Mouse (Mus musculus) gastrocnemius, postnatal 4 days (tissue): ENCODE measurements around the gene 1810046K07Rik. TPM values are rescaled to one million over a fixed set of nuclear protein-coding genes. Genes with fewer than 3 reads are reported as not detected.

ENCODE experiments used
- DNase-seq, 2 experiments: peaks; one replicate each; pipeline ENCODE4 v3.0.0; 2021 to 2022; ENCODE audit warnings: low spot score in 2 of 2, mixed read lengths in 2 of 2
- total RNA-seq, 2 experiments: library from RNA; stranded (reverse); gene quantifications; 2 replicates each; pipeline ENCODE4 v1.2.3; 2021

The 1810046K07Rik gene
- total RNA-seq, 2 experiments from 2014 or later, result not detected

DNA sequence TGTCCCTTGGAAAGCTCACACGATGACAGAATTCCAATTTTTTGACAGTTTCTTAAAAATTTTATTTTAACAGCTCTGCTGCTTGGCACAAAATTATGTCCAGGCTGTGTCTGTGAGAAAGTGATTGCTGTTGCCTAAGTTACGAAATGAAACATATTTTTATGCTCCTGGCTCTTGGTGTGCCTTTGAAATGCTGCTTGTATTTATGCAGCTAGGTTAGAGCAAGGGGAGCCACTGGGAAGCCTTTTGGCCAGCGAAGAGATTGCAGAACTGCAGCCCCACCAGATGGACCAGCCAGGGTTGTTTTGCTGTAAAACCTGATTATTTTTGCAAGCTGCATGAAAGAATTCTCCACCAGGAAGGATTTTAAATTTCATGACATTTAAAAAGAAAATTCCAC, 23.6 kb downstream of the 1810046K07Rik start:
- DNase-seq, result no peak

GRCm38 (mm10) chr9:51303980-51304379, 24.7 kb downstream of the 1810046K07Rik start:
- no peak for DNase-seq

DNA sequence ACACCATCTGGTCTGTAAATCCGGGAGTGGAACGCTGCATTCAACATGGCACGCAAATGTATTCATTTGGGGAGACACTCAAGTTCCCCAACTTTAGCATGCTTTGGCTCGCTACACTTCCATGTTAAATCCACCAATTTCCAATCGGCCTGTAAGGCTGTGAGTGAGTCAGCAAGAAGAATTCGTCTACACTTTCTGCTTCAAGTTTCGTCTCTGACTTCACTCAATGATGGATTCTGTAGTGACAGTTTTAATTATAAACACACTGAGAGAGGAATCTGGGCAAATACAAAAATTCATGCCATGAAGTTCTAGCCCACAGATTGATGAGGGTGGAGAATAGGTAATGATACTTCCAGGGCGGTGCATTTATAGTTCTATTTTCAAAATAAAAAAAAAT, 35.2 kb downstream of the 1810046K07Rik start:
- DNase-seq, result no peak

DNA sequence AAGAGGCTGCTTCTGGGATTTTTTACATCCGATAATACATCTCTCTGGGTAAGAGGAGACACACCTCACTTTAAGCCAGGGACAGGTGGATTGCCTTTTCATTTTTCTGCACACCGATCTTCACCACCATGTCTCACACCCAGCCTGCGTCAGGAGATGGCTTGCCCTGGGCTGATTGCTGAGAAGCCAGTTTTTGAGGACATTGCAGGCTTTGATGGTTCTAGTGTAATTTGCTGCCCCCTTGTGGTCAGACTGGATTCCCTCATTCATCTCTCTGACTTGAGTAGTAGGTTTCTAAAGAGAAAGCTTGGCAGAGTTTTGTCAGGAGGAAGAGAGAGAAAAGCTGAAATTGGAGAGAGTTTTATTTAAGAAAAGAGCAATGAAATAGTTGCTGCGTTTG, 36.0 kb downstream of the 1810046K07Rik start:
- peak; percentile 51 to 70 for DNase-seq

GRCm38 (mm10) chr9:51290980-51291379, 37.7 kb downstream of the 1810046K07Rik start:
- DNase-seq, result no peak

DNA sequence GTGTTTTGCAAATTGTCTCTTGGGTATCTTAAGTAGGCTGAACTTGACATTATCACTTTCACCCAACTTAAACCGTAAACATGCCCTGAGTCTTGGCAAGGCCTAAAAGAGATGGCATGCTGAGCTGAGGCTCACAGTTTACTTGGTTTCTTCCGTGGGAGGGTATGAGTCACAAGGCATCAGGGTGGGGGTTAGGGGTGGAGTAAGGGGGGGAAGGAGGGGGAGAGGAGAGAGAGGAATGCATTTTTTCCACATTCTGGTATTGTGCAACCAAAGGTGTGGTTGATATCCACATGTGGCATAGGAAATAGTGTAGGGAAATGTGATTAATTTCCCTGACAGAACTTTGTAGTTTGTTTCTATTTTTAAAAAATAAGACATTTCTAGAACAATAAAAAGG, 42.6 kb downstream of the 1810046K07Rik start:
- no peak for DNase-seq

GRCm38 (mm10) chr9:51278500-51279381, 50.0 kb downstream of the 1810046K07Rik start, which contains the start of gene Colca2:
Gene Colca2, minus strand, starts transcription at chr9:51278569.
- DNase-seq, result peak; percentile 63 to 85

- no peak for DNase-seq
Observed at GRCm38 (mm10) chr9:51277834-51278498, 50.8 kb downstream of the 1810046K07Rik start.

DNA sequence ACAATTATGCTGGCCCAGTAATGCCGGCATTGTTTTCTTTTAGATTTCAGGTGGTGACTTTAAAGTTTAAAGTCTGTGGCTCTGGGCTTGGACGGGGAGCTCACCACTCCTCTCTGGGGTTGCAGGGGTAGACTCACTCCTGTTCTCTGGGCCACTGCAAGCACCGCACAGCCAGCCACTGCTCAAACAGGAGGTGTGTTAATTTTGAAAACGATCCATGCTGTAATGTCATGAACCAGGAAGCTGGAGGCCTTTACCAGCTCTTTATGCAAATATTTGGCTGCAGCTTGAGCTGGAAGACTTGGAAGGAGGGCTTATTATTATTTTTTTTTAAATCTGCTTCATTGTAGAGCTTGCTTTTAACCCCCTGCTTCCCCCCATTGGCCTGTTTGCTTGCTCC, 54.0 kb downstream of the 1810046K07Rik start:
- no peak for DNase-seq

- no peak for DNase-seq
Observed at GRCm38 (mm10) chr9:51273581-51274154, 55.0 kb downstream of the 1810046K07Rik start.

DNA sequence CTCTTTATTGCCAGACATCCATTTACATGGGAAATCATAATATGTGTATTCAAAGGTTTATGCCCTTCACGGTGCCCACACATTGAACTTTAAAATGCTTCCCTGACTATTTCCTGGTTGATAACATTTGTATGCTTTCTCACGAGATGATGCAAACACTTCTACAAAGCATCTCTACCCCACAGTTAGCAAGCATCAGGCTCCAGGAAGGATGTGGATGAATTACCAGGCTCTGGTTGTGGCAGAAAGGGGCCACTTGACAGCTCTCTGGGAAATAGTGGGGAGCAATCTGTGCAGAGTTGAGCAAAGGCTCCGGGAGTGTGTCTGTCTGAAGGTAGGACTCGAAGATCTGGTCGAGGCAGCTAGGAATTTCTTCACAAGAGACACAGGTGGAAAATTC, 56.6 kb downstream of the 1810046K07Rik start:
- no peak for DNase-seq

DNA sequence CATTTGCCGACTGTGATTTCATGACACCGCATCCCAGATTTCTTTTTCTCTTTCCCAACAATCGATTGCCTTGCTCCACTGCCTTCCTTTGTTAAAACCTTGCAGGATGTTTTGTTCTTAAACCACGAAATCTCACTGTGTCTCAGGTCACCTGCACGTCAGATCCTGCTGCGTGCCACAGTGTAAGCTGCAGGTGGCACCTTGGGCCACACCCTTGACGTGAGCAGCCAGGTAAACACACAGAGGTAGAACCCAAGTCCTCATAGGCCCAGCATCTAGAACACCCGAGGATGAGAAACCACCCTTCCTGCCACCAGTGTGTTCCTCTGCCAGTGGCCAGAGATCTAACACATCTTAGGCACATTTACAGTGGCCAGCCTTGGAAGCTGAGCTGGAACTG, 57.6 kb downstream of the 1810046K07Rik start:
- DNase-seq, result no peak

DNA sequence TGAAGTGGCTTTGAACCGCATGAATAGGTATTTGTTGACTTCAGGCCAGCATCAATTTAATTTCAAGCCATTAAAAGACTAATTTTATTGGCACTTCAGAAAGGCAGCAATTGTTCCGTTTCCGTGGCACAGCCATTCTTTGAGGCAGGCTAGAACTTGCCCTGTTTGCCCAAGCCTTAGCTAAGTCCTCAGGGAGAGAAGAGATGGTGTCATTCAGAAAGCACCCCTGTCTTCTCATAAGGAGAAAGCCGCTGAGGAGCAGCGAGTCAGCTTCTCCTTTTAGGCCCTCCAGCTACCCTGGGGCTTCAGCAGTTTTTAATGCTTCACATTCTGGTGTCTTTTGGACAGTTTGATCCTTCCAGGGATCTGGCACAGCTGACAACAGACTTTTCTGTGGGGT, 59.9 kb downstream of the 1810046K07Rik start:
- no peak for DNase-seq

DNA sequence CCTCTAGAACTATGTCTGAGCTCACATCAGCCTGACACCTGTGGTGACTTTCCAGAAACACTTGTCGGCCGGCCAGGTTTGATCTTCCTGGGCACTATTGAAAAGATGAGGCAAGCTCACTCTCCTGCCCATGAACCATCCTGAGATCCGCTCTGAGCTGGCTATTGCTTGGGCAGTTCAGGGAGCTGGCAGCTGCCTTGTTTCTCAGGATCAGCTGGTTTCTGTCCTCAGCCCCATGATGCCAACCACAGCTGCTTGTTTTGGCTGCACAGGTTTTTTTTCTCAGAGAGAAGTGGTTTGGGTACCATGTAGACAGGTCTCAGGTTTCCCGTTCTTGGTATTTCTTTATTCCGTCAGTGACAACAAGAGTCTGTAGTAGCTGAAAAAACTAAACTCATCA, 70.3 kb downstream of the 1810046K07Rik start:
- no peak for DNase-seq

- no peak for DNase-seq
Observed at GRCm38 (mm10) chr9:51256780-51257502, 71.8 kb downstream of the 1810046K07Rik start.

Other genes starting within 250 kb of the 1810046K07Rik start
- not detected for gene 4833427G06Rik, start 226.8 kb downstream of the 1810046K07Rik start, total RNA-seq
- not detected for gene Gm32742, start 163.4 kb downstream of the 1810046K07Rik start, total RNA-seq
- gene Pou2af1, start 115.2 kb downstream of the 1810046K07Rik start, total RNA-seq, result under 1 TPM; 0.25 to 0.31 TPM
- gene Colca2, start 50.3 kb downstream of the 1810046K07Rik start, total RNA-seq, result 1 to 10 TPM in 1 of 2 experiments, under 1 TPM in 1; 0.86 to 1.0 TPM